Mouse (Mus musculus) erythroblast, embryonic 14.5 days (primary cell): Measurements from ENCODE around the gene Tex22.

Experiments used
- GATA1 ChIP-seq: IDR thresholded peaks from 2 replicates; pipeline ENCODE4 v1.6.1; 2012; ENCODE audit warnings: low read length, inconsistent platforms, mixed read lengths
- TAL1 ChIP-seq: IDR thresholded peaks from 3 replicates; pipeline ENCODE4 v1.6.1; 2012; ENCODE audit warnings: low read length, inconsistent platforms, mixed read lengths

DNA sequence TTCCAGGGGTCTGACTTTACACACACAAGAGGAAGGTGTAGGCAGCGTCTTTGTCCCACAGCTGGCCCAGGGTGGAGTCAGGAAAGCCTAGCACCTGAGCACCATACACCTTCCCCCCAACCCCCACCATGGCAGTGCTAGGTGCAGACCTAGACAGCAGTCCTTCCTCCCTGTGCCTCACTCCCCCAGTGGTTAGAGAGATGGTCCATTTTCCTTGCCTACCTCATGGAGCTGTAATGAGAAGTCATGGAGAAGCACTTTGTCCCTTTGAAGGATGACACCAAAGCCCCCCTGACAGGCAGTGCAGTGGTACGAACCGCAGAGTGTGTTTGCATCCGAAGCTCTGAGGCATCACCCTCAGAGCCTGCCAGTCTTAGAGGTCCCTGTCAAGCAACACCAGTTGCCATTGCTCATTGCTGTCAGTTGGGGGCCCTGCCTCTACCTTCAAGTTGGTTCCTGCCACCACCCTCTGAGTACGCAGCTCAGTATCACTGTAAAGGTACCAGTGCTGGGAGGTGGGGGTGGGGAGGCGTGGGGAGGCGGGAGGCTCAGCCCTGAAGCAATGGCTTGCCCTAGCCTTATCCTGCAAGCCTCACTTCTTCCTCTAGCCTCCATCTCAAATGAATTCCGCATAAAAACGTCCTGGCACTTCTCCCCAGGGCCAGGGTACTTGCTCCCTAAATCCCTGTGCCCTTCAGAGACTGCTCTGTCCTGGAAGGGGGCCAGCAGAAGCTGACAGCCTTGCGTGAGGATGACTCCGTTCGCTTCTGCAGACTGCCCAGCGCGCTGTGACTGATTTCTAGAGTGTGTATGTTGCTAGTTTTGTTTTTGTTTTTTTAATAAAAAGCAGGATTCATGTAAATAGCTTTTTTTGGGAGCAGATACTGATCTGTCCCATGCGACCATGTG lies 628 bp upstream of the Tex22 start:
- TF ChIP-seq GATA1 (no peak), TAL1 (no peak)
